Mouse (Mus musculus) hindbrain, embryonic 11.5 days (tissue): ENCODE data around the gene Ttc33. TPM values are rescaled to one million over a fixed set of nuclear protein-coding genes. Genes with fewer than 3 reads are reported as not detected.

ENCODE experiments used
- ATAC-seq: fragments of 200-750 bp; cut with Nextera tagmentation; 2 replicates; pipeline ENCODE4 v1.8.0; 2017; ENCODE audit warnings: mild to moderate bottlenecking, moderate TSS enrichment, moderate library complexity; ENCODE audit not compliant: low FRiP score
- DNase-seq: peaks from one replicate; pipeline ENCODE4 v3.0.0-alpha.2; 2015; ENCODE audit warnings: low spot score
- H3K27ac ChIP-seq: fragments of 300-500 bp; sonication (generic); 2 replicates; pipeline ENCODE4 v1.5.1; 2014; ENCODE audit warnings: mild to moderate bottlenecking, low read depth, low read length
- H3K27me3 ChIP-seq: fragments of 300-500 bp; sonication (generic); 2 replicates; pipeline ENCODE4 v1.6.1; 2014; ENCODE audit warnings: mild to moderate bottlenecking, low read length, moderate library complexity, mixed read lengths; ENCODE audit not compliant: control insufficient read depth, insufficient read depth
- H3K36me3 ChIP-seq: fragments of 300-500 bp; sonication (generic); 2 replicates; pipeline ENCODE4 v1.6.1; 2014; ENCODE audit warnings: mild to moderate bottlenecking, low read length, moderate library complexity, mixed read lengths; ENCODE audit not compliant: control insufficient read depth, insufficient read depth
- H3K4me1 ChIP-seq: fragments of 300-500 bp; sonication (generic); replicated peaks from 2 replicates; pipeline ENCODE4 v1.6.1; 2014; ENCODE audit warnings: low read length, mixed read lengths; ENCODE audit not compliant: control insufficient read depth, insufficient read depth
- H3K4me2 ChIP-seq: fragments of 300-500 bp; sonication (generic); replicated peaks from 2 replicates; pipeline ENCODE4 v1.6.1; 2014; ENCODE audit warnings: mild to moderate bottlenecking, low read depth, low read length
- H3K4me3 ChIP-seq: fragments of 300-500 bp; sonication (generic); 2 replicates; pipeline ENCODE4 v1.5.1; 2014; ENCODE audit warnings: low read depth, low read length
- H3K9ac ChIP-seq: fragments of 300-500 bp; sonication (generic); 2 replicates; pipeline ENCODE4 v1.6.1; 2014; ENCODE audit warnings: low read depth, low read length
- H3K9me3 ChIP-seq: fragments of 300-500 bp; sonication (generic); 2 replicates; pipeline ENCODE4 v1.6.1; 2016; ENCODE audit warnings: low read length; ENCODE audit not compliant: control insufficient read depth
- WGBS: fragments of 180-500 bp; shearing (Covaris S2); extraction: QIAGEN DNeasy Blood & Tissue Kit; methylation state at CpG from one replicate; pipeline ENCODE4 v1.1.7; 2014; 5-methylcytosine and 5-hydroxymethylcytosine counted together
- polyA plus RNA-seq: library from polyadenylated mRNA; unstranded; fragments of >200 nt; fragmentation: Nextera tagmentation; extraction: Ambion mirVana; gene quantifications from 2 replicates; pipeline ENCODE4 v1.2.1, GENCODE M21; 2014

Ttc33 gene
- polyA plus RNA-seq, 1 experiment from 2014 or later = 50.6 TPM

- DNase-seq = no peak
- Histone ChIP-seq H3K27me3 (no peaks in the 10 kb centered on the region), H3K4me1 (no peaks in the 10 kb centered on the region), H3K36me3 (no peaks in the 10 kb centered on the region; the same call in 1 of the 2 replicates), H3K27ac (no peak overlapping the region), H3K4me2 (no peak overlapping the region), H3K9ac (no peak overlapping the region), H3K9me3 (no peaks in the 10 kb centered on the region), H3K4me3 (no peak overlapping the region)
- ATAC-seq = no peak
- WGBS = 92% methylated on average over 12 of the region's 12 CpGs
Observed at GRCm38 (mm10) chr15:5165121-5165773, 20.1 kb upstream of the Ttc33 start.

GRCm38 (mm10) chr15:5173217-5173820, 12.0 kb upstream of the Ttc33 start:
- ATAC-seq (no peak), DNase-seq (no peak)
- peaks cover 7% of the 10 kb centered on the region; the same call in 1 of the 2 replicates for H3K36me3 ChIP-seq
- no peaks in the 10 kb centered on the region for H3K9me3 ChIP-seq
- H3K9ac ChIP-seq = no peak overlapping the region
- H3K4me1 ChIP-seq = no peaks in the 10 kb centered on the region
- no peak overlapping the region for H3K27ac ChIP-seq
- no peak overlapping the region for H3K4me3 ChIP-seq
- H3K27me3 ChIP-seq = no peaks in the 10 kb centered on the region
- no peak overlapping the region for H3K4me2 ChIP-seq
- WGBS = 89% methylated on average over 12 of the region's 12 CpGs

GRCm38 (mm10) chr15:5184668-5185330, 526 bp upstream of the Ttc33 start:
- Histone ChIP-seq H3K27me3 (no peaks in the 10 kb centered on the region), H3K4me3 (peak overlapping the region; percentile 92), H3K27ac (peak overlapping the region; percentile 69; the same call in 1 of the 2 replicates), H3K9me3 (no peaks in the 10 kb centered on the region), H3K4me1 (no peaks in the 10 kb centered on the region), H3K36me3 (no peaks in the 10 kb centered on the region), H3K4me2 (peak overlapping the region; percentile 62), H3K9ac (peak overlapping the region; percentile 85)
- DNase-seq = peak; percentile 25
- 48% methylated on average over 11 of the region's 11 CpGs for WGBS
- peak; percentile 61 for ATAC-seq

GRCm38 (mm10) chr15:5186293-5186675, 959 bp downstream of the Ttc33 start:
- peak overlapping the region; percentile 85 for H3K9ac ChIP-seq
- ATAC-seq = no peak; the same call in 1 of the 2 replicates

GRCm38 (mm10) chr15:5187116-5187515, 1.8 kb downstream of the Ttc33 start:
- Histone ChIP-seq H3K27ac (no peak overlapping the region), H3K9ac (no peak overlapping the region), H3K4me1 (no peaks in the 10 kb centered on the region), H3K27me3 (no peaks in the 10 kb centered on the region), H3K4me2 (no peak overlapping the region), H3K4me3 (no peak overlapping the region), H3K36me3 (no peaks in the 10 kb centered on the region), H3K9me3 (no peaks in the 10 kb centered on the region)
- DNase-seq (no peak), ATAC-seq (no peak)
- 70% methylated on average over 3 of the region's 4 CpGs for WGBS

More at GRCm38 (mm10) chr15:5186293-5186675, 959 bp downstream of the Ttc33 start:
- H3K9me3 ChIP-seq = no peaks in the 10 kb centered on the region
- peak overlapping the region; percentile 92 for H3K4me3 ChIP-seq
- DNase-seq = no peak
- H3K4me1 ChIP-seq = no peaks in the 10 kb centered on the region
- peak overlapping the region; percentile 45 for H3K4me2 ChIP-seq
- WGBS = 43% methylated on average over 10 of the region's 10 CpGs
- H3K27ac ChIP-seq = no peak overlapping the region
- no peaks in the 10 kb centered on the region for H3K27me3 ChIP-seq
- H3K36me3 ChIP-seq = no peaks in the 10 kb centered on the region

- Histone ChIP-seq H3K27me3 (no peaks in the 10 kb centered on the region), H3K27ac (no peak overlapping the region), H3K4me2 (no peak overlapping the region), H3K9ac (no peak overlapping the region), H3K9me3 (no peaks in the 10 kb centered on the region), H3K4me1 (no peaks in the 10 kb centered on the region), H3K4me3 (no peak overlapping the region), H3K36me3 (no peaks in the 10 kb centered on the region)
- DNase-seq (no peak), ATAC-seq (no peak)
- 96% methylated on average over 1 of the region's 1 CpGs for WGBS
Observed at GRCm38 (mm10) chr15:5188029-5188428, 2.7 kb downstream of the Ttc33 start.

GRCm38 (mm10) chr15:5189504-5190093, 4.3 kb downstream of the Ttc33 start:
- no peaks in the 10 kb centered on the region for H3K4me1 ChIP-seq
- H3K27ac ChIP-seq = no peak overlapping the region
- H3K4me2 ChIP-seq = no peak overlapping the region
- no peaks in the 10 kb centered on the region for H3K36me3 ChIP-seq
- 74% methylated on average over 10 of the region's 10 CpGs for WGBS
- no peak overlapping the region for H3K9ac ChIP-seq
- no peak overlapping the region for H3K4me3 ChIP-seq
- DNase-seq (no peak), ATAC-seq (no peak)
- H3K27me3 ChIP-seq = no peaks in the 10 kb centered on the region
- no peaks in the 10 kb centered on the region for H3K9me3 ChIP-seq

GRCm38 (mm10) chr15:5193833-5194232, 8.5 kb downstream of the Ttc33 start:
- no peak for ATAC-seq
- Histone ChIP-seq H3K4me1 (no peaks in the 10 kb centered on the region), H3K27ac (no peak overlapping the region), H3K9me3 (no peaks in the 10 kb centered on the region), H3K4me2 (no peak overlapping the region), H3K36me3 (no peaks in the 10 kb centered on the region), H3K9ac (no peak overlapping the region), H3K27me3 (no peaks in the 10 kb centered on the region), H3K4me3 (no peak overlapping the region)
- no peak for DNase-seq
- WGBS = 85% methylated on average over 3 of the region's 3 CpGs
